Mouse (Mus musculus): ENCODE measurements around the gene Samhd1.

DNA sequence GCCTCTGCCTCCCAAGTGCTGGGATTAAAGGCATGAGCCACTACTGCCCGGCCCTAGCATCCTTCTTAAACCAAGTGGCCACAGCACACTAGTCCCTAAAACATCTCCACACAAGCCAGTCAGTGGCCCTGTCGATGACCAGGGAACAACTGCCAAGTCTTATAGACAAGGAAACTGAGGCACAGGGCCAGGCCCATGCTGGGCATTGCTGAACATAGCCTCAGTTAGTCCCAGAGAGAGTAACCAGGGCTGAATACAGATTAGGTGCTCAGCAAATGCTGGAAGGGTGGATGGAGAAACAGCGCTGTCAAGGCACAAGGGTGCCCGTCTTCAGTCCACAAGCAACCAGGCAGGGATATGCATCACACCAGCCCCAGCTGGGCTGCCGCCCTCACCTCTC lies 81.9 kb downstream of the Samhd1 start:
- TF ChIP-seq GATA1 (IDR thresholded peaks at IDR 0.05; ENCODE audit: low read length) = no peak
- no peak for TF ChIP-seq TAL1 (IDR thresholded peaks at IDR 0.05; ENCODE audit: low read length)

Data from erythroblast, embryonic 14.5 days (primary cell).